Mouse (Mus musculus) gastrocnemius, postnatal 14 days (tissue): Measurements from ENCODE around the gene Cyb561a3. TPM values are rescaled to one million over a fixed set of nuclear protein-coding genes. Genes with fewer than 3 reads are reported as not detected.

Experiments
- DNase-seq: peaks from one replicate; pipeline ENCODE4 v3.0.0; 2021; ENCODE audit warnings: mixed read lengths
- intact Hi-C: fragments of 180-260 bp; cut with DNase I; formaldehyde crosslinking; loops from one replicate; pipeline ENCODE4 v1.15.1; 2025; ENCODE audit warnings: low total_unique reads
- total RNA-seq, 2 experiments: library from RNA; stranded (reverse); gene quantifications; 2 replicates each; pipeline ENCODE4 v1.2.3; 2021

Gene Cyb561a3
- total RNA-seq, 2 experiments from 2014 or later: 3.8 to 4.1 TPM

DNA sequence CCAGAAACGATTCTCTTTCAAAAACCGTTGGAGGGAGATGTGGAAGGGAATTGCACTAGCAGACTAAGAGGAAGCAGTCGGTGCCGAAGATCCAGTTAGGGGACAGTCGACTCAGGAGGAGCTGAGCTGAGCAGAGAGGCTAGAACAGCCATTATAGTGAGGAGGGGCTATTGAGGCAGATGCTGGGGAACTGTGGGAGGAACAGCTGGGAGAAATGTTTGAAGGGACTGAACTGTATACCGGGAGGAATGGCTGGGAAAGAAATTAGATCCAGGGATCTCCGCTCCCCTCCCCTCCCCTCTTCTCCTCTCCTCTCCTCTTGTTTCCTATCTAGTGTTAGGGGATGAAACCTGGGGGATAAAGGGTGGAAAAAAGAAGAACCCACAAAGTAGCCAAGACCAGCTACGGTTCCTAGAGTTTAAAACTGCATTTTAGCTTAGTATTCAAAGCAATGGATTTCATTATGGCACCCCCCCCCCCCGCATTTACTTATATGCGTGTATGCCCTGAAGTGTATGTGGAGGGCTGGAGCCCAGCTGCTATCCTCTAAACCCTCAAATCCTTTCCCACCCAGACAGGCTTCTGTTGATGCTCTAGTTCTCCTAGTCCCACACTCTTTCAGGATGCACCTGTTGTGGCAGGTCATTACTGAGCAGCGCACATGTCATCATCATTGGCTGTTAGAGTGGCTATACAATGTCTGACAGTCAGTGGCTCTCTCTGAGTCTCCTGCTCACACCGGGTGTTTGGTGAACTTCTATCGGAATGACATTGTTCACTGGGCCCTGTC lies 63.8 kb downstream of the Cyb561a3 start:
- intact Hi-C loops: no loop called here
- no peak for DNase-seq

Other genes with a start within 250 kb of the Cyb561a3 start
- 1 to 10 TPM; 2.5 to 2.7 TPM for gene Syt7, start 188.1 kb upstream of the Cyb561a3 start, total RNA-seq
- gene Lrrc10b, start 119.7 kb upstream of the Cyb561a3 start, total RNA-seq: under 1 TPM; 0.35 to 0.49 TPM
- gene Ppp1r32, start 94.2 kb upstream of the Cyb561a3 start, total RNA-seq: under 1 TPM; 0.38 to 0.57 TPM
- gene Cpsf7, start 51.9 kb upstream of the Cyb561a3 start, total RNA-seq: 10 to 100 TPM; 17.0 to 21.0 TPM
- gene Sdhaf2, start 51.0 kb upstream of the Cyb561a3 start, total RNA-seq: 10 to 100 TPM; 38.5 to 46.6 TPM
- 1 to 10 TPM; 1.3 to 1.8 TPM for gene Tmem216, start 20.9 kb upstream of the Cyb561a3 start, total RNA-seq
- 1 to 10 TPM; 1.3 to 2.0 TPM for gene Tmem138, start 190 bp downstream of the Cyb561a3 start, total RNA-seq
- 100 to 1,000 TPM; 143 to 164 TPM for gene Ddb1, start 28.2 kb downstream of the Cyb561a3 start, total RNA-seq
- 1 to 10 TPM; 6.4 to 7.2 TPM for gene Tkfc, start 28.5 kb downstream of the Cyb561a3 start, total RNA-seq
- gene Vwce, start 57.0 kb downstream of the Cyb561a3 start, total RNA-seq: under 1 TPM; 0.04 to 0.10 TPM
- gene Pga5, start 100.9 kb downstream of the Cyb561a3 start, total RNA-seq: not detected
- 10 to 100 TPM; 15.2 to 22.0 TPM for gene Vps37c, start 111.6 kb downstream of the Cyb561a3 start, total RNA-seq
- gene Cd5, start 161.8 kb downstream of the Cyb561a3 start, total RNA-seq: not detected